Mouse (Mus musculus): ENCODE measurements at regions not wholly inside any gene's neighbourhood (a gene's known extent, or its start where the extent isn't known, plus 50 kb on each side); places are given as distances from the start of the nearest gene placed in this dataset.

GRCm38 (mm10) chr14:100352961-100353452 lies 68.5 kb upstream of the Klf12 start:
- DNase-seq (ENCODE audit: low spot score), result no peak

DNA sequence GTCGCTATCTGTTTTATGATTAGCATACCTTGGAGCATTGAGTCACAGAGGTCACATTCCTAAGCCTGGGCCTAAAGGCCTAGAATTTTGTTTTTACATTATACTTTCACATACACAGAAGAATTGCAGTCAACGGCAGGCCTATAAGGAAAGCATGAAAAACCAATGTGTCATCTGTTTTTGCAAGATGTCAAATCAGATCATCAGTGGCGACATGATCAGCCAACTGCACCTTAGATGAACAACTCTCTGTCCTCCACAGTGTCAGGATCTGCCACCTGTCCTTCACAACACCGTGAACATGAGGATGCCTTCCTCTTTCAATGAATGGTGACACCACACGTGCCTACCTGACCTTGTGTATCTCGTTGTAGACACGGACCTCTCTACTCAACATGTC lies 66.5 kb upstream of the Klf12 start:
- DNase-seq (ENCODE audit: low spot score), result no peak

- DNase-seq (ENCODE audit: low spot score), result no peak
Measured at GRCm38 (mm10) chr14:100350021-100350790, 65.7 kb upstream of the Klf12 start.

- DNase-seq (ENCODE audit: low spot score), result no peak
Measured at GRCm38 (mm10) chr14:100348336-100349164, 64.1 kb upstream of the Klf12 start.

DNA sequence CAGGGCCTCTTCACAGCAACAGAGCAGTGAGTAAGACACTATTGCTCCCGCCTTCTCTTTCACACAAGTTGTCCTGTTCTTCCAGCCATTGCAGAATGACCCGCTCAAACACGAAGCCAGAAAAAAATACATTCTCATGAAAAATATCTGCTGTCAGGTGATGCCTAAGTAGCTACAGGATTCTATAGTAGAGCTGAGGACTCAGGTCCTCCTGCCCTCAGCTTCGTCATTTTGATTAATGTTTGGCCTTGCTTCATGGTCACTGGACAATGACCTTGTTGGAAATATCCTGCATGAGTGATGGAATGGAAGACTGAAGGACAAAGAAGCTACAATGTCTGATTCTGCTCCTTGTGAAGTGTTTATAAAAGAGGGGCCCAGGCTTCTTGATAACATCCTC lies 52.4 kb upstream of the Klf12 start:
- no peak for DNase-seq (ENCODE audit: low spot score)
